In genomic region chr19:6262222-6262621, GRCm38 (mm10) we compare ENCODE assay signal across 9 mouse cellular contexts. TPM values are rescaled to one million over a fixed set of nuclear protein-coding genes. Genes with fewer than 3 reads are reported as not detected.
DNase-seq lines count a peak whose midpoint lies in the region; ATAC-seq and TF ChIP-seq lines count a peak whose summit lies in the region.
"Had no signal": no experiment of that assay in that cellular context is flagged by ENCODE, and none has a peak within 500 bp of the region (broad histone marks: within the 10 kb centered on the region; RNA-seq: fewer than 3 reads in every experiment).

No protein-coding gene starts in this region.

- H3K9ac ChIP-seq in lung, embryonic 14.5 days: no peak overlapping the region

- H3K4me1 ChIP-seq in bone marrow, adult 2 months (ENCODE audit: control insufficient read depth, insufficient read depth, low read length): no peaks in the 10 kb centered on the region; the same call in 1 of the 2 replicates
- no peaks in the 10 kb centered on the region for H3K4me1 ChIP-seq in lung, embryonic 14.5 days (ENCODE audit: insufficient read depth)

- TF ChIP-seq POLR2A in bone marrow, adult 2 months (IDR thresholded peaks at IDR 0.05; ENCODE audit: borderline replicate concordance, control insufficient read depth, low read depth, low read length): no peak

- no peaks in the 10 kb centered on the region for H3K9me3 ChIP-seq in lung, embryonic 14.5 days (ENCODE audit: low read depth, low read length)

- 51% methylated on average over 7 of the region's 7 CpGs for WGBS in bone marrow, adult 2 months
- WGBS in lung, embryonic 14.5 days: 56% methylated on average over 7 of the region's 7 CpGs

- H3K27me3 ChIP-seq in lung, embryonic 14.5 days (ENCODE audit: insufficient read depth, low read length): no peaks in the 10 kb centered on the region

- H3K36me3 ChIP-seq in lung, embryonic 14.5 days (ENCODE audit: insufficient read depth): peaks cover 45% of the 10 kb centered on the region

- no peak overlapping the region for H3K4me3 ChIP-seq in bone marrow, adult 2 months (replicated peaks; ENCODE audit: control insufficient read depth, low read depth, low read length)
- no peak overlapping the region for H3K4me3 ChIP-seq in lung, embryonic 14.5 days (ENCODE audit: low read depth, low read length)

- no peak overlapping the region for H3K27ac ChIP-seq in bone marrow, adult 2 months (ENCODE audit: control insufficient read depth, insufficient read depth, low read depth, low read length, poor library complexity)
- no peak overlapping the region for H3K27ac ChIP-seq in lung, embryonic 14.5 days (ENCODE audit: low read depth)

- ATAC-seq in erythroid progenitor cell, adult 5-6 weeks (replicated peaks; ENCODE audit: low FRiP score, poor library complexity, severe bottlenecking): peak; percentile 61; the same call in 1 of the 2 replicates
- 0 out of 2 replicates have a peak, but pooled peaks have one; percentile 25 for ATAC-seq in lung, embryonic 14.5 days (ENCODE audit: insufficient read depth)

- no peak overlapping the region for H3K4me2 ChIP-seq in lung, embryonic 14.5 days

- TF ChIP-seq CTCF in bone marrow, adult 2 months (IDR thresholded peaks at IDR 0.05; ENCODE audit: control insufficient read depth, insufficient read depth, low read length): peak; percentile 98
- peak; percentile 95 for TF ChIP-seq CTCF in lung, embryonic 14.5 days (IDR thresholded peaks at IDR 0.05; ENCODE audit: low read depth)

- peak; percentile 69 to 91 for DNase-seq in adrenal gland, adult (ENCODE audit: inconsistent age in 2 of 2, low spot score in 1 of 2)
- no peak for DNase-seq in adrenal gland, adult 8-10 months
- peak; percentile 74 for DNase-seq in A20 (ENCODE audit: low read depth, low spot score)
- peak; percentile 81 for DNase-seq in kidney, postnatal 10 days
- DNase-seq in lung, embryonic 14.5 days: peak; percentile 75
- DNase-seq in spleen, postnatal 36 days (ENCODE audit: low spot score in 2 of 2): peak; percentile 63 to 71

RNA-seq across cellular contexts. Expression of gene Ehd1, which starts 14.3 kb away (rescaled TPM):
- 100 to 1,000 TPM in 3 of 4 experiments, 10 to 100 TPM in 1; 90.8 to 130 (median 118) TPM for total RNA-seq in adrenal gland, adult 8-10 months (2022)
- polyA plus RNA-seq in bone marrow, adult 2 months (2011; ENCODE audit: insufficient read depth, insufficient read length, low replicate concordance, missing spikeins): 40.0 and 63.1 TPM in 2 replicates
- total RNA-seq in erythroid progenitor cell, adult 5-6 weeks (2015; ENCODE audit: low replicate concordance): 20.1 and 23.4 TPM in 2 replicates
- total RNA-seq in erythroid progenitor cell, adult 5-6 weeks (2017; ENCODE audit: low replicate concordance): 17.5 and 30.7 TPM in 2 replicates
- 50.3 and 53.2 TPM in 2 replicates for polyA plus RNA-seq in lung, embryonic 14.5 days (2014; fragmentation: Nextera tagmentation; extraction: Ambion mirVana)

RNA-seq across cellular contexts. Expression of gene Atg2a, which starts 20.8 kb away (rescaled TPM):
- total RNA-seq in adrenal gland, adult 8-10 months (2022): 10 to 100 TPM; 38.6 to 57.9 (median 48.3) TPM
- polyA plus RNA-seq in bone marrow, adult 2 months (2011; ENCODE audit: insufficient read depth, insufficient read length, low replicate concordance, missing spikeins): 17.0 and 36.4 TPM in 2 replicates
- total RNA-seq in erythroid progenitor cell, adult 5-6 weeks (2015; ENCODE audit: low replicate concordance): 13.8 and 18.0 TPM in 2 replicates
- total RNA-seq in erythroid progenitor cell, adult 5-6 weeks (2017; ENCODE audit: low replicate concordance): 18.4 and 18.6 TPM in 2 replicates
- polyA plus RNA-seq in lung, embryonic 14.5 days (2014; fragmentation: Nextera tagmentation; extraction: Ambion mirVana): 11.9 and 13.0 TPM in 2 replicates

RNA-seq across cellular contexts. Expression of gene Ppp2r5b, which starts 26.6 kb away (rescaled TPM):
- total RNA-seq in adrenal gland, adult 8-10 months (2022): 100 to 1,000 TPM; 103 to 160 (median 124) TPM
- 21.0 and 43.9 TPM in 2 replicates for polyA plus RNA-seq in bone marrow, adult 2 months (2011; ENCODE audit: insufficient read depth, insufficient read length, low replicate concordance, missing spikeins)
- total RNA-seq in erythroid progenitor cell, adult 5-6 weeks (2015; ENCODE audit: low replicate concordance): 52.6 and 79.6 TPM in 2 replicates
- 117 and 224 TPM in 2 replicates for total RNA-seq in erythroid progenitor cell, adult 5-6 weeks (2017; ENCODE audit: low replicate concordance)
- polyA plus RNA-seq in lung, embryonic 14.5 days (2014; fragmentation: Nextera tagmentation; extraction: Ambion mirVana): 16.4 and 19.3 TPM in 2 replicates

RNA-seq across cellular contexts. Expression of gene Gpha2, which starts 36.0 kb away (rescaled TPM):
- 10 to 100 TPM; 23.4 to 37.6 (median 29.4) TPM for total RNA-seq in adrenal gland, adult 8-10 months (2022)
- not detected in 2 replicates for polyA plus RNA-seq in bone marrow, adult 2 months (2011; ENCODE audit: insufficient read depth, insufficient read length, low replicate concordance, missing spikeins)
- total RNA-seq in erythroid progenitor cell, adult 5-6 weeks (2015; ENCODE audit: low replicate concordance): not detected in 2 replicates
- total RNA-seq in erythroid progenitor cell, adult 5-6 weeks (2017; ENCODE audit: low replicate concordance): not detected in 2 replicates
- polyA plus RNA-seq in lung, embryonic 14.5 days (2014; fragmentation: Nextera tagmentation; extraction: Ambion mirVana): 0.54 and 0.78 TPM in 2 replicates
- total RNA-seq: layer of hippocampus, adult 18-20 months had no signal

RNA-seq across cellular contexts. Expression of gene Cdc42bpg, which starts 44.0 kb away (rescaled TPM):
- 10 to 100 TPM; 24.4 to 45.7 (median 38.4) TPM for total RNA-seq in adrenal gland, adult 8-10 months (2022)
- 7.2 and 13.6 TPM in 2 replicates for polyA plus RNA-seq in bone marrow, adult 2 months (2011; ENCODE audit: insufficient read depth, insufficient read length, low replicate concordance, missing spikeins)
- total RNA-seq in erythroid progenitor cell, adult 5-6 weeks (2015; ENCODE audit: low replicate concordance): 0.36 TPM in 1 of 2 replicates, not detected in the other
- 1.4 and 1.5 TPM in 2 replicates for total RNA-seq in erythroid progenitor cell, adult 5-6 weeks (2017; ENCODE audit: low replicate concordance)
- polyA plus RNA-seq in lung, embryonic 14.5 days (2014; fragmentation: Nextera tagmentation; extraction: Ambion mirVana): 0.82 and 1.2 TPM in 2 replicates
